Mouse (Mus musculus): ENCODE data around the gene Jak1.

The Jak1 gene

DNA sequence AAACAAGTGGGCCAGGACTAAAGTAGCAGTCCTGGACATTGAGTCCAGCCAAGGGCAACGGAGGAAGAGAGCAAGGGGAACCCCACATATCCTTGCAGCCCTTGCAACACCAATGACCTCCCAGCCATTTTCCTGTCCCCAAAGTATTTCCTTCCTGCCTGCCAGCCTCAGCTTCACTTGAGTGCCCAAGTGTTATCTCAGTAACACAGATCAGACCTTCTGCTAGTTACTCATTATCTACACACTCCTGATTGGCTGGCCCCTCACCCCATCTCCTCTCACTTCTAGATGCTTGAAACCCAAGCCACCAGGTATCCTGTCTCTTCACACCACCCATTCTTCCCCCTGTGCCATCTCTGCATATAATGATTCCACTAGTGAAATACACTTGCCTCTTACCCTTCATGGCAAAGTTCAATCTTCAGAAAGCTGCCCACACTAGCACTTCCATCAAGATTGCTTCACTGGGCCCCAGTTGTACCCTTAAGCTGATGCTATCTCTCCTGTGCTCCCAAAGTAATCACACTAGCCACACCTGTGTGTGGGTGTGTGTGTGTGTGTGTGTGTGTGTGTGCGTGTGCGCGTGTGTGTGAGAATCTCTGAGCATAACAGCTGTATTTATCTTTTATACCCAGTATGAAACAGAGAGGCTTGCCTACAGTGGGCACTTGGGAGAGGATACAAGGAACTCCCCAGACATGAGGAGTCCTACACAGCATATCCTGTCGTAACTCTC lies 72.7 kb downstream of the Jak1 start:
- DNase-seq (ENCODE audit: low spot score in 2 of 2) = peak; percentile 70 to 72

DNA sequence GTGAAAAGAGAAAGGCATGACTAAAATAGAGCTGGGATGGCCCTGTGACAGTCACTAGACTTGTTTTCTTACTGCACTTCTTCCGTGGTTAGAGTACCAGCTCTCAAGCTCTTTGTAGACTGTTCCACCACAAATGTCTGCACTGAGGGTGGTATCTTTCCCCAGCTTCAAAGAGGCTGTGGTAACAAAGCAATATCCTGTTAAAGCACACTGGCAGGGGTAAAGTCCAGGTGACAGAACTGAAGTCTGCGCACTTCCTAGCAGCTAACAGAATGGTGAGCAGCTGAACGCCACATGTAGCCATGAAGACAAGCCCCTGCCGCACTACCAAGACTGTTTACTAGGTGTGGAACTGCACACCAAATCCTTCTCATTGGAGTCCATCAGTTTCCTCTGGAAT lies 77.7 kb downstream of the Jak1 start:
- peak; percentile 51 to 53 for DNase-seq (ENCODE audit: low spot score in 2 of 2)

DNA sequence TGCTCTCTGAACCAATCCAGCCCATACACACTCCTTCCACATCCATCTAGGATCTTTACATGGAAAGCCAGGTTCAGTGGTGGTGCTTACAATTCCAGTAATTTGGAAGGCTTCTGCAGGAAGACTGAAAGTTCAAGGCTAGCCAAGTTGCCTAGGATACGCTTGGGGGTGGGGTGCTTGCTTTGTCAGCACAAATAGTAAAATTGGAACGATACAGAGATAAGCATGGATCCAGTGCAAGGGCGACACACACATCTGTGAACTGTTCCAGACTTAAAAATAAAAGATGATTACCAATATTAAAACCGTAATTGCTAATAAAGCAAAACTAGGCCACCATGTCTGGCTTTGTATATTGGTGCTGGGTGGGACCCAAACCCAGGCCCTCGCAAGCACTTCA lies 78.5 kb downstream of the Jak1 start:
- no peak for DNase-seq (ENCODE audit: low spot score in 2 of 2)

DNA sequence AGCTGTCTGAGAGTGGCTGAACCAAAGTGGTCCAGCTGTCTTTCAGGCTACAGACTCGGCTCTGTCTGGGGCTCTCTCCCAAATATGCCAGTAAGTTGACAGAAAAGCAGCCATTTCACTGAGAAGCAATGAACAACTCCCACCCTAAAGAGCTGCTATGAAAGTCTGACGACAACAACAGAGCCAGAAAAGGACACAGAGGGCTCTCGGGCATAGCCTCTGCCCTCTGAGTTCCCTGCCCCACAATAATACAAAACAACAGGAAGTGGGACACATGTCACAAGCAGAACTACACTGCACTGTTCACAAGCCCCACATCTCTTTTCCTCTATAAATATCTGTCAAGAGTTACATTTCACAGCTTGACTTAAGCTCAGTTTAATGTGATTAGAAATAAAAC lies 79.9 kb downstream of the Jak1 start:
- peak; percentile 64 to 67 for DNase-seq (ENCODE audit: low spot score in 2 of 2)

DNA sequence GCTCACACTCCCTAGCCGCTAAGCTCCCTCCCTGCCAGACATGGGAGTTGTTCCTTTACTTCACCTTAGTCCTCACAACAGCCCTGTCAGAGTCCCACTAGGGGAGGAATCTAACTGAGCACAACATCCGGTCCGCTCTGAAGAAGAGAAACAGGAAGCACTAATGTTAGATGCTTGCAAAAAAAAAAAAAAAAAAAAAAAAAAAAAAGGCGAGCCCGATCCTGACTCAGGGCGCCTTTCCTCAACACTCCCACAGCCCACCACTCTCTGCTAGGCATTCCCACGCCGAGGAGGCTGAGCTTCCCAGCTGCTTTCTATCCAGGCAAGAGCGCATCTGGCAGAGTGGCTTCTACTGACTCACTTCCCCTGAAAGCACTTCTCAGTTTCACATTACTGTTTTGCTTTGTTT lies 82.5 kb downstream of the Jak1 start:
- DNase-seq (ENCODE audit: low spot score in 2 of 2) = peak; percentile 75 to 80

DNA sequence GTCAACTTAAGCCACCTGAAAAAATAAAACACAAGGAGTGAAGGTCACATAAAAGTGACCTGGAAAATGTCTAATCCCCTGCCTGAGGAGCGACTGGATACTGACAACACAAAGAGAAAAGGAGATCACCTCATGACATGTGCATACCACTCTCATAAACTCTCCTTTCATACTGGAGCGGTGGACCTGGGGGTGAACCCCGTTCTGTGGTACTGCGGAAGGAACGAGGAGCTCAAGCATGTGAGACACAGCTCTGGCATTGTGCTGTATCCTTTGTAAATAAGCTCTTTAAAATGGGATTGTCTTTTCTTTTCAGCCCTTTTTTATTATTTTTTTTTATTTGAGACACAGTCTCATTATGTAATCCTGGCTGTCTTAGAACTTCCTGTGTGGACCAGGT lies 84.4 kb downstream of the Jak1 start:
- no peak for DNase-seq (ENCODE audit: low spot score in 2 of 2)

DNA sequence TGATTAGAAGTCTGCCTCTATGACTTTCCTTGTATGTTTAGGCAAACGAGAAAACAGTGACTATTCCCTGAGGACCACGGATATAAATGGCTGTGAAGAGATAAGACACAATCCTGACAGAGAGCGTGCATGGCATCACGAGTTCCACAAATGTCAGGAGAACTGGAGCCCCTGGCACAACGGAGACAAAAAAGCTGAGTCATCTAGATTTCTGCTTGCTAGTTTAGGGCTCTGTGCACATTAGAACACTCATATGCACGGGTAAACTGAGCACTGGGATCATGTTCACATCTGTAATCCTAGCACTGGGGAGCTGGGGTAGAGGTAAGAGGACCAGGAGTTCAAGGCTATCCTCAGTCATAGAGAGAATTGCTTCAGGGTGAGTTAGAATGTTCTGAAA lies 85.2 kb downstream of the Jak1 start:
- no peak for DNase-seq (ENCODE audit: low spot score in 2 of 2)

DNA sequence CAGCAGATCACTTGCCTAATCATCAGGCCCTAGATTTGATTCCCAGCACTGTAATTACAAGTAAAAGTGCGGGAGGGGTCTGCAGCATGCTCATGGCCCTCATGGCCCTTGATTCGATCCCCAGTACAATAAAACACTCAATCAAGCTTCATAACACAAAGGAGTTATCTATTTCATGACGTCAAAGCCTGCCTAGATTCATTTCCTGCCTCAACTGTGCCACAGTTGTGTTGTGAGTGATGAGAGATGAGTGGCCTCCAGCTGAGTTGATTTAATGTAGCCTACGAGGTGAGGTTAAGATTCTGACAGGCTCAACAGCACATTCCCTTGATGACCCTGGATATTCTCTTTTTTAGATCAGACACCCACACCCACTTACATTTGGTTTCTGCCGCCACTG lies 86.0 kb downstream of the Jak1 start:
- no peak for DNase-seq (ENCODE audit: low spot score in 2 of 2)

DNA sequence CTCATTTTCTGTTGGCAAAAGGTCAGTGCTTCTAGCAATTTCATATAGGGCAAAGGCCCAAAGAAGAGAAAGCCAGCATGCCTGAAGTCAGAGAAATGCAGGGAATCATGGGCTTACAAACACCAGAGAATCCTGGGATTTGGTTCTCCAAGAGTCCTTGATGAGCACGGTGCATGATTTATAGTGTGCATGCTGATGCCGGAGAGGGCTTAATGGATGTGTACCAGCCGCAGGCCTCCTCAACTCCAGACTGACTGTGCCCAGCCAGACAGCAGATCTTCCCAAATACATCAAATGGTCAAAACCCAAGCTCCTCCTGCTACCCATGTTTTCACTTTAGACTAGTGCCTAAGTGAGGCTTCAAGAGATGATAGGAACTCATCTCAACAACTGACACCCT lies 87.3 kb downstream of the Jak1 start:
- DNase-seq (ENCODE audit: low spot score in 2 of 2) = no peak

DNA sequence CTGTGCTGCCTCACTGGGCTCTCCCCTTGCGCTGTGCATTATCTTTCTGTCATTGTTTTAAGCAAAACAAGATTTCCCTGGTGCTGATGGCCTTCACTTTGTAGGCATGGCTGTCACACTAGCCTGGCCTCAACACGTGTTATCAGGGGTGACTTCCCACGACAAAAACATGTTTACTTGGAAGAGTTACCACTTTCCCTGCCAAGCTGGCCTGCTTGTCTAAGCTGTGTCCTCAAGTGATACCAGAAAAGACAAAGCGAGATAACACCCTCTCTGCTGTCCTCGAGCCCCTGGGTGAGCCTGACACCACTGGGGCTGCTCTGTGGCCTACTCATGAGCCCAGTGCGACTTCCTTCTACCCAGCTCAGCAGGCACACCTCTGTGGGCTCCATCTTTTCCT lies 89.0 kb downstream of the Jak1 start:
- peak; percentile 33 to 37 for DNase-seq (ENCODE audit: low spot score in 2 of 2)

DNA sequence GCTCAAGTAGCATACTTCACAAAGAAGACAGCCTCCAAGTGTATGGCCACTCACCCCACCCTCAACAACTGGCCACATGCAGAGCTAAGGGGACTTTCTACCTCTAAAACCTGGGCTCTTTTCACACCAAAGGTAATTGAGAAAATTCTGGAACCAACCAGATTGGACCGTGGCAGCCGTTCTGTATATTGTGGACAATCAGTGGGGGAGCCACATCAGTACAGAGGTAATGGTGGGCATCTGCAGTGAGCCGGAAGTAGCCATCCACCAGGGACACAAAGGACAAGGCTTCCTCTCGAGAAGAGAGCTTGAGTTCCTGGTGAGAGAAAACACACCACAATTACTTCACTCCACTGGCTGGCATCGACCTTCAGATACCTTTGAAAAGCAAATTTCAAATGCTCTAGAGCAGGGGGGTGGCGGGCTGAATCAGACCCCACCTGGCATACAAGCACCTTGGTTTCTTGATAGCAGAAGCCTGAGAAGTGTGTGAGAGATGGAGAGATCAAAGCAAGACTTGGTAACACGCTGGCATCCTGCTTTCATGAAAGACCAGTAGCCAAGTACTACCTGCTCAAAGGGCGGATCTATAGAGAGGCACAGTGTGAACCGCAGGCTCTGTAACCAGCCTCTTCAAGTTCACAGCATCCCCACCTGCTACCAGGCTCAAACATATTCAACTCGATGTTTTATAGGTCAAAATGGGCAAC lies 90.0 kb downstream of the Jak1 start:
- peak in 1 of 2 experiments; percentile 35 for DNase-seq (ENCODE audit: low spot score in 2 of 2)

DNA sequence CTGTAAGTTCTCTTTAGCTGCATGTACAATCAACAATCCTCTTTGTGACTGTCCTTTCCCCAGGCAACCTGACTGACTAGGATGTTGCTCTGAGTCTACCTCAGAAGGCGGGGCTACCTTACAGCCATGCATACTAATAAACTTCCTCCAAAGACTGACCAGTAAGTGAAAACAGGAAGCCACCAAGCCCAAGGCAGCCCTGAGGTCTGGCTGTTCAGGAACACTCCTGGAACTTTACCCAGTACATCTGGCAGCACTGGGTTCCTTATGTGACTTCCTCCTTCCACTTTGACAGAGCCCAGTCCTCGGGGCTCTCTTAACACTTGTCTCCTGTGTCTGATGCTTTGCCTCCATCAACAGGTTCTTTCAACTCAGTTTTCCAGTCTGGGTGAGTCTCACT lies 92.3 kb downstream of the Jak1 start:
- peak; percentile 51 to 61 for DNase-seq (ENCODE audit: low spot score in 2 of 2)

DNA sequence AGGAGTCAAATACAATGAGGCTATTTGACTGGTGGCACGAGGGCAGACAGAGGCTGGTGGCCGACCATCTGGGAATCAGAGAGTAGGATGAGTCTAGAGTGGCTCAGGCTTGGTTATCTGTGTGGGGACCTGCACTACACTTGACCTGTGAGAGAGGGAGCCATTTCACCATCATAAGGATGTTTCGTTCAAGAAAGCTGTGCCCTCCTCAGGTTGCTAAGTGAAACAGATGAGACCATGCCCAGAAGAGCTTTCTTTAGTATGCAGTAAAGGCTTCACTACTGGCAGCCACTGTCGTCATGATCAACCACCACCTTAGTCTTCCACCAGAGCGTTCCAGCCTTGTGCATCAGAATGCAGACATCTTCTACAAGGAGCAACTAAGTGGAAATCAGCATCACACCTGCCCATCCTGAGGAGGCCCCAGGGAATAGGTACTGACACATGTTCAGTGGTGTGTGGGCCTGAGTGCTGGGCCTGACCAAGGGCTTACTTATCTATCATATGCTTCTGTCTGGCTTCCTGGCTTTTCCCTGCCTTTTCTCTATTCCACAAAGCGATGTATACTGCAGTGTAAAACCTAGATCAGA lies 96.8 kb downstream of the Jak1 start:
- DNase-seq (ENCODE audit: low spot score in 2 of 2) = peak; percentile 62 to 64

DNA sequence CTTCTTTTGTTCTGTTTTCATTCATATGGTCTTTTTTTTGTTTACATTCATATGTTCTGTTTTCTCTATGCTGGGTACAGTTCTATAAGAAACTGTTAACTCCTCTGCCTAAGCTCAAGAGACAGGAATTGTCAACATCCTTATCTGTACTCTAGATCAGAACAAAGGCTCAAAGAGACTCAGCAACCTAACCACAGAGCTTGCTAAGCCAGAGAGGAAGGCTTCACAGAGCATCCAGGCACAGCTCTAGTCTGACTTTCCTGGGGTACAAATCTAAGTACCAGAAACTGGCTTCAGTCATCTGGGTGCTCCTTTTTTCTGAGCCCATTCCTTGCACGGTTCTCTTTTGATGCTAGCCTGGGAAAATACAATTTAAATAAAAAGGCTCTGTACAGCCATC lies 97.3 kb downstream of the Jak1 start:
- DNase-seq (ENCODE audit: low spot score in 2 of 2) = no peak

DNA sequence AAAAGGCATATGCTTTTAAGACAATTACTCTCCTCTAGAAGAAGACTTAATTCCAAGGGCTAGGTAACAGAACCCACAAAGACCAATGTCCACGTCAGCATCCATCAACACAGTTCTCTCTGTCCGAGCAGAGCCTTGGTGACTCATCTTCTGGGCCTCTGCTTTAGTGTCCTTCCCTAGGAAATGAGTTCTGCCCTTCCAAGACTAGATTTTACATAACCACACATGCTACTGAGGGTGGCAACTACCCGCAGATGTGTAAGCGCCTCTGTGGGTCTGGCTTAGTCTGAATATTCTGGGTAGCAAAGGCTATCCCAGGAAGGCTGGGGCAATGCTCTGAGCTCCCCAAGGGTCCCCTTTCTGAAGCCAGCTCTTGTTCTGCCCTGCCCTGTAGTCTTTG lies 99.3 kb downstream of the Jak1 start:
- no peak for DNase-seq (ENCODE audit: low spot score in 2 of 2)

DNA sequence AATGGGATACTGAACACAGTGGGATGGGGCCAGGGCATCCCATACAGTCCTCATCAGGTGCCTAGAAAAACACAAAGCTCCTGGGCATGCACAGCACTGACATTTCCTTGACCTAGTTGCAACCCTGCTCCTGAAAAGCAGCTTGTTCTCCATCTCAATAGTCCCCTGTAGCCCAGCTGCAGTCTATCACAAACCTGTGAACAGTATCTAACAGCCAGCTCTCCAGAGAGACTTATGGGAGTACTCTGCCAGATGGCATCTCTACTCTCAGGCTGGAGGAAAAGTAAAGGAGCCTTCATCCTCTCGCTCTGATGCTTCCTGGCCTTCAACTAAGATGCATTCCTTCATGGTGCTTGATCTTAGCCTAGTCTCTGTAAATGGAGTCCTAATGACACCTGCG lies 100.4 kb downstream of the Jak1 start:
- no peak for DNase-seq (ENCODE audit: low spot score in 2 of 2)

DNA sequence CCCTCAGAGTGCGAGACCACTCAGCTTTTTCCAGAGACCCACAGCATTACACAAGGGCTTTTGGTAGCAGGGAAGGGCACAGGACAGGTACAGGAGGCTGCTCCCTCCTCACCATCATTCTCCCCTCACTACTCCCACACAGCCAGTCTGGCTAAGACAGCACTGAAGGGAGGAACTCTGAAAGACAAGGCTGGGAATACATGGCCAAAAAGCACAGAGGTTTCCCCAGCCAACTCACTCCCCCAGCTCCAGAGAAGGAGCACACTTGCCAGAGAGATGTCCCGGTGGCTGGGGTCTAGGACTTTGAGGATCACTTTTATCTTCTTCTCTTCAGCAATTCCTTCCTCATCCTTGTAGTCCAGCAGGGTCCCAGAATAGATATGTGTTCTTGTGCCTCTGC lies 100.9 kb downstream of the Jak1 start:
- DNase-seq (ENCODE audit: low spot score in 2 of 2) = no peak

DNA sequence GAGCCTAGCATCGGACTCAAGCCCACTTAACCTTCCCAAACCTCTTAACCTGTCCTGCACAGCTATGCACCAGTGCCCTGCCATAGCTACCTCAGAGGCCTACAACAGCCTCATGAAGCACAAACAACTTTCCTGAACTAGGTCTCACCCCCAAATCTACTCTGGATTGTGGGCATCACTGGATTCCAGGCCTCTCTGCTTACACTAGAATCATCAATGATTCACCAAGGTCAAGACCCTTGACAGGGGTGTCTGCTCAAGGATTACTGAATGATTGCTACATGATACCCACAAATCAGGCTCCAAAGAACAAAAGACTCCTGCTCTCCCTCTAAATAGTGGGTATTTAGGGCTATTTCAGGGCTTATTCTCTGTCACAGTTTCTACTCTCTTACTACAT lies 104.3 kb downstream of the Jak1 start:
- DNase-seq (ENCODE audit: low spot score in 2 of 2) = no peak

DNA sequence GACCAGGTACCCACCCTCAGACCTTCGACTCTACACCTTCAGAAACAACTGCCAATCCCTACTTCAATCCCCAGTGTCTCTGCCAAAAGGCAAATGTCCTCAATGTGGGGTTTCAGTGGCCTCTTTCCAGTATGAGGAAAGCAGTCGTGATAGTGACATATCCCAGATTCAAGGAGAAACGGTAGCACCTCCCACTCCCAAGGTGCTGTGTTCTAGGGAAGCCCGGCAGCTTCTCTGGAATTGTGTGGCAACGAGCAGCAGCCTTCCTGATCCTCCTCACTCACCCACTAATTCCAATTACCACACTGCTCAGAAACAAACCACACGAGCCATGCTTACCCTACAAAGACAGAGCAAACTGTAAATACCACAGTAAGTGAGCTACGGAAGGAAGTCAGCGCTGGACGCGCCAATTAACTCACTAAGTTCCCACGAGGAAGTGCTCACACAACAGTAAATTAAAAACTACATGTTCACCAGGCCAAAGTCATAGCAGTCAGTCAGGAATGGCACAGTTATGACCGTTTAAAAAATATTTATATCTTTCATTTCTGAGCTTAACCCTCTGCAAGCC lies 105.8 kb downstream of the Jak1 start:
- DNase-seq (ENCODE audit: low spot score in 2 of 2) = no peak

DNA sequence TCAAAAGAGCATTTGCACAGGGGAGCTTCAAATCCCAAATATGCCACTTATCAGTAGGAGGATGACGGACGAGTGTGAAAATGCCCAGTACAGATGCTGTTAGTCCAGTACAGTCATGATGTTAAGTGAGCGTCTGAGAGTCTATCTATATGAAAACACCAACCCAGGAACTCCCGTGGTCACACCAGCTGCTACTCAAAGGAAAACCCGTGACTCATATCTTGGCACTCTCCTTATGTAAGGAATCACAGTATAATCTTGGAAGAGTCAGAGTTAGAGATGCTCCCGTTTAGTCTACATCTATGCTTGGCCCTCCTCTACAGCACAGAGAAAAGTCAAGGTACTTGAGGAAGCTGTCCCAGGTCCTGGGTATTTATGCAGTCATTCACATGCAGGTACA lies 106.8 kb downstream of the Jak1 start:
- no peak for DNase-seq (ENCODE audit: low spot score in 2 of 2)

DNA sequence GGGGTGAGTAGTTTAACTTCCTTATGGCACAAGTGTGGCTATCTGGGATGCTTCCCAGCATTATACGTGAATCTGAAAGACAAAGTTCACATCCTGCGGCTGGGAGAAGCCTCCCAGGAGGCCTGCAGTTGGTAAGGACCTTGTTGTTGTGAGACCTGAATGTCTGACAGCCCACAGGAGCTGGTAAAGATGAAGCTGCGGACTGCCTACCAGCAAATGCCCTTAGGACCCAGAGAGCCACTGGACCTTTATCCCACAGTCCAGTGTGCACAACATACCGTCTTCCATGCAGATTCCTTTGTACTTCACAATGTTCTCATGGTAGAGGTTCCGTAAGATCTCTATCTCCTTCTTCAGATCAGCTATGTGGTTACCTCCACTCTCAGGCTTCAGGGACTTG lies 107.6 kb downstream of the Jak1 start:
- no peak for DNase-seq (ENCODE audit: low spot score in 2 of 2)

DNA sequence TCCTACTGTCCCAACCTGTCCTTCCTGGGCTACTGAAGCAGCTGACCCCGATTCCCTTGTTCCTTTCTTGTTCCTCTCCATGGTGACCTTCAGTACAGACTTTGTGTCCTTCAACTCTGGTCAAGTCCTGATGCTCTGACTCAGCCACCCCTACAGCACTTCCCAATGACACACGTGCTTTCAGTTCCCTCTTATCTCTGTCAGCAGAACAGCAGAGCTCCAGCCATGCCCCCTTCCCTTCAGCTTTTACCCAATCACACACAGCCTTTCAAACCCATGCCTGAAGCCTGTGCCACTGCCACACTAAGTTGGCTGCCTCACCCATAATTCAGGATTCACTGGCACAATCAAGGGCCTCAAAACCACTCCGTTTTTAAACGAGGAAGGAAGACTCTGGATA lies 109.5 kb downstream of the Jak1 start:
- DNase-seq (ENCODE audit: low spot score in 2 of 2) = peak; percentile 36 to 38

Data from spleen, postnatal 36 days (tissue).